Mouse (Mus musculus) midbrain, postnatal 0 days (tissue): ENCODE measurements around the gene Nxpe4. TPM values are rescaled to one million over a fixed set of nuclear protein-coding genes. Genes with fewer than 3 reads are reported as not detected.

Experiments
- ATAC-seq: fragments of 200-750 bp; cut with Nextera tagmentation; 2 replicates; pipeline ENCODE4 v1.8.0; 2017; ENCODE audit warnings: moderate number of reproducible peaks, mild to moderate bottlenecking, moderate TSS enrichment, moderate library complexity; ENCODE audit not compliant: low FRiP score
- DNase-seq: peaks from one replicate; pipeline ENCODE4 v3.0.0-alpha.2; 2015; ENCODE audit warnings: low spot score
- H3K27ac ChIP-seq: fragments of 300-500 bp; sonication (generic); 2 replicates; pipeline ENCODE4 v1.5.1; 2014; ENCODE audit warnings: low read depth, mild to moderate bottlenecking, low read length, mixed read lengths
- H3K27me3 ChIP-seq: fragments of 300-500 bp; sonication (generic); 2 replicates; pipeline ENCODE4 v1.6.1; 2014; ENCODE audit warnings: low read length, control low read depth, mixed read lengths; ENCODE audit not compliant: insufficient read depth
- H3K36me3 ChIP-seq: fragments of 300-500 bp; sonication (generic); 2 replicates; pipeline ENCODE4 v1.6.1; 2014; ENCODE audit warnings: low read length, control low read depth, mixed read lengths; ENCODE audit not compliant: insufficient read depth
- H3K4me1 ChIP-seq: fragments of 300-500 bp; sonication (generic); 2 replicates; pipeline ENCODE4 v1.6.1; 2014; ENCODE audit warnings: mild to moderate bottlenecking, control low read depth, antibody characterized with exemption, low read length, mixed read lengths; ENCODE audit not compliant: insufficient read depth
- H3K4me2 ChIP-seq: fragments of 300-500 bp; sonication (generic); 2 replicates; pipeline ENCODE4 v1.6.1; 2014; ENCODE audit warnings: low read depth, mild to moderate bottlenecking, low read length, mixed read lengths; ENCODE audit not compliant: poor library complexity, severe bottlenecking
- H3K4me3 ChIP-seq: fragments of 300-500 bp; sonication (generic); 2 replicates; pipeline ENCODE4 v1.5.1; 2014; ENCODE audit warnings: low read depth, mild to moderate bottlenecking, low read length, moderate library complexity
- H3K9ac ChIP-seq: fragments of 300-500 bp; sonication (generic); replicated peaks from 2 replicates; pipeline ENCODE4 v1.6.1; 2014; ENCODE audit warnings: mild to moderate bottlenecking, low read length, moderate library complexity, mixed read lengths; ENCODE audit not compliant: poor library complexity, severe bottlenecking
- H3K9me3 ChIP-seq: fragments of 300-500 bp; sonication (generic); 2 replicates; pipeline ENCODE4 v1.6.1; 2016; ENCODE audit warnings: low read length, control low read depth
- CTCF ChIP-seq: IDR thresholded peaks from 2 replicates; pipeline ENCODE4 v1.5.1; 2016; ENCODE audit warnings: antibody characterized with exemption, mild to moderate bottlenecking
- WGBS: fragments of 180-500 bp; shearing (Covaris S2); extraction: QIAGEN DNeasy Blood & Tissue Kit; methylation state at CpG from one replicate; pipeline ENCODE4 v1.1.7; 2014; 5-methylcytosine and 5-hydroxymethylcytosine counted together
- polyA plus RNA-seq: library from polyadenylated mRNA; unstranded; fragments of >200 nt; fragmentation: Nextera tagmentation; extraction: Ambion mirVana; gene quantifications from 2 replicates; pipeline ENCODE4 v1.2.1, GENCODE M21; 2015
- total RNA-seq: library from RNA; depleted of rRNA; stranded (reverse); fragments of >200 nt; gene quantifications from 2 replicates; pipeline ENCODE4 v1.2.3, GENCODE M21; 2014

The Nxpe4 gene
- total and polyA plus RNA-seq, 2 experiments from 2014 or later = 7.7 to 13.5 TPM

GRCm38 (mm10) chr9:48315825-48316224 lies 154.0 kb downstream of the Nxpe4 start:
- H3K9me3 ChIP-seq = no peaks in the 10 kb centered on the region
- no peak overlapping the region for H3K4me2 ChIP-seq
- no peaks in the 10 kb centered on the region for H3K4me1 ChIP-seq
- no peak for DNase-seq
- H3K27me3 ChIP-seq = no peaks in the 10 kb centered on the region
- WGBS = 75% methylated on average over 1 of the region's 1 CpGs
- H3K36me3 ChIP-seq = no peaks in the 10 kb centered on the region
- no peak overlapping the region for H3K9ac ChIP-seq
- no peak overlapping the region for H3K27ac ChIP-seq
- no peak for TF ChIP-seq CTCF
- no peak overlapping the region for H3K4me3 ChIP-seq
- ATAC-seq = no peak

- no peak overlapping the region for H3K27ac ChIP-seq
- H3K36me3 ChIP-seq = no peaks in the 10 kb centered on the region
- TF ChIP-seq CTCF = no peak
- ATAC-seq (no peak), DNase-seq (no peak)
- no peaks in the 10 kb centered on the region for H3K9me3 ChIP-seq
- H3K4me1 ChIP-seq = no peaks in the 10 kb centered on the region
- 90% methylated on average over 9 of the region's 9 CpGs for WGBS
- no peak overlapping the region for H3K4me3 ChIP-seq
- H3K27me3 ChIP-seq = no peaks in the 10 kb centered on the region
- no peak overlapping the region for H3K4me2 ChIP-seq
- no peak overlapping the region for H3K9ac ChIP-seq
Observed at GRCm38 (mm10) chr9:48326338-48326737, 164.5 kb downstream of the Nxpe4 start.

GRCm38 (mm10) chr9:48329597-48329996 lies 167.8 kb downstream of the Nxpe4 start:
- Histone ChIP-seq H3K27ac (no peak overlapping the region), H3K27me3 (no peaks in the 10 kb centered on the region), H3K9me3 (no peaks in the 10 kb centered on the region), H3K9ac (no peak overlapping the region), H3K36me3 (no peaks in the 10 kb centered on the region), H3K4me3 (no peak overlapping the region), H3K4me2 (no peak overlapping the region), H3K4me1 (no peaks in the 10 kb centered on the region)
- 93% methylated on average over 7 of the region's 7 CpGs for WGBS
- no peak for TF ChIP-seq CTCF
- ATAC-seq (no peak), DNase-seq (no peak)

GRCm38 (mm10) chr9:48338783-48339455 lies 177.1 kb downstream of the Nxpe4 start:
- no peaks in the 10 kb centered on the region for H3K36me3 ChIP-seq
- no peak overlapping the region for H3K9ac ChIP-seq
- no peak overlapping the region for H3K27ac ChIP-seq
- H3K4me2 ChIP-seq = no peak overlapping the region
- 80% methylated on average over 4 of the region's 4 CpGs for WGBS
- no peak for TF ChIP-seq CTCF
- no peaks in the 10 kb centered on the region for H3K27me3 ChIP-seq
- H3K9me3 ChIP-seq = no peaks in the 10 kb centered on the region
- DNase-seq (no peak), ATAC-seq (no peak)
- H3K4me1 ChIP-seq = 0 out of 2 replicates have a peak, but pooled peaks cover 2% of the 10 kb centered on the region
- no peak overlapping the region for H3K4me3 ChIP-seq

- H3K4me2 ChIP-seq = no peak overlapping the region
- H3K27me3 ChIP-seq = no peaks in the 10 kb centered on the region
- DNase-seq (no peak), ATAC-seq (no peak)
- no peak overlapping the region for H3K27ac ChIP-seq
- H3K36me3 ChIP-seq = no peaks in the 10 kb centered on the region
- no peak for TF ChIP-seq CTCF
- H3K4me1 ChIP-seq = 0 out of 2 replicates have a peak, but pooled peaks cover 2% of the 10 kb centered on the region
- 35% methylated on average over 5 of the region's 5 CpGs for WGBS
- H3K9ac ChIP-seq = no peak overlapping the region
- H3K9me3 ChIP-seq = no peaks in the 10 kb centered on the region
- no peak overlapping the region for H3K4me3 ChIP-seq
Observed at GRCm38 (mm10) chr9:48339563-48339962, 177.7 kb downstream of the Nxpe4 start.

- ATAC-seq (no peak), DNase-seq (no peak)
- WGBS = 88% methylated on average over 10 of the region's 10 CpGs
Observed at GRCm38 (mm10) chr9:48340708-48341380, 179.0 kb downstream of the Nxpe4 start.

More at GRCm38 (mm10) chr9:48340708-48341380, 179.0 kb downstream of the Nxpe4 start:
- Histone ChIP-seq H3K9me3 (no peaks in the 10 kb centered on the region), H3K4me3 (no peak overlapping the region), H3K36me3 (no peaks in the 10 kb centered on the region), H3K4me2 (no peak overlapping the region), H3K4me1 (0 out of 2 replicates have a peak, but pooled peaks cover 2% of the 10 kb centered on the region), H3K27ac (no peak overlapping the region), H3K9ac (no peak overlapping the region), H3K27me3 (no peaks in the 10 kb centered on the region)
- TF ChIP-seq CTCF = no peak
